In the genomic region with DNA sequence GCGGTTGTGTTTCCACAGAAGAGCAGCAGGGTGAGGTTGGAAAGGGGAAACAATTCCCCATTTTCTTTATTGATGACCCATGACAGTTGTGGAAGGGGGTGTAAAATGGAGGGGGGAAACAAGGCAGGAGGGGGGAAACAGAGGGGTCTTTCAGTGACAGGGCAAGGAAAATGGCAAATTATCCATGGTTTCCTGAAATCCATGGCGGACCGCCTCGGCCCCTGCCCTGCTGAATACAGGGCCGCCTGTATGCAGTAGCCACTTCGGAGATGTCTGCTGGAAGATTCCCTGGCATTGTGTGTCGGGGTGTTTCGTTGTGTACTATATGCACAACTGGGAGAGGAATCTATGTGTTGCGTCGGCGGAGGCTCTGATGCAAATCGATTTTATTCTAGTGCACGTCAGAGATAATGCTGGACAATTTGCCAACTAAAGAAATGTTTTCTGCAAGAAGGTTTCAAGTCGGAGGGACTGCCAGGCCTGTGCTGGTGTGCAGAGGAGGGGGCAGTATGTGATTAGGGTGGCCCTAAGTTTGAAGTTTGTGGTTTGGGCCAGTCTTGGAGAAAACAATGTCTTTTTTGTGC, we compare ENCODE assay signal across 34 mouse cellular contexts. TPM values are rescaled to one million over a fixed set of nuclear protein-coding genes. Genes with fewer than 3 reads are reported as not detected.
DNase-seq lines count a peak whose midpoint lies in the region; ATAC-seq lines count a peak whose summit lies in the region.
"Had no signal": no experiment of that assay in that cellular context is flagged by ENCODE, and none has a peak within 500 bp of the region (broad histone marks: within the 10 kb centered on the region; RNA-seq: fewer than 3 reads in every experiment).

No protein-coding gene starts in this region.

- no peaks in the 10 kb centered on the region for H3K9me3 ChIP-seq in hindbrain, embryonic 12.5 days (replicated peaks)
- no peaks in the 10 kb centered on the region for H3K9me3 ChIP-seq in hindbrain, embryonic 16.5 days (ENCODE audit: control insufficient read depth, low read length)
- H3K9me3 ChIP-seq in midbrain, embryonic 13.5 days = no peaks in the 10 kb centered on the region
- no peaks in the 10 kb centered on the region for H3K9me3 ChIP-seq in midbrain, embryonic 14.5 days (ENCODE audit: control insufficient read depth, low read length)
- no peaks in the 10 kb centered on the region for H3K9me3 ChIP-seq in neural tube, embryonic 12.5 days
- H3K9me3 ChIP-seq: embryonic facial prominence, embryonic 13.5 days; forebrain, embryonic 13.5 days had no signal

- no peaks in the 10 kb centered on the region for H3K36me3 ChIP-seq in hindbrain, embryonic 12.5 days
- no peaks in the 10 kb centered on the region for H3K36me3 ChIP-seq in hindbrain, embryonic 16.5 days (ENCODE audit: control insufficient read depth, insufficient read depth, low read length)
- H3K36me3 ChIP-seq in midbrain, embryonic 13.5 days = no peaks in the 10 kb centered on the region
- H3K36me3 ChIP-seq in midbrain, embryonic 14.5 days (ENCODE audit: control insufficient read depth, insufficient read depth, low read length) = no peaks in the 10 kb centered on the region
- H3K36me3 ChIP-seq in neural tube, embryonic 12.5 days = no peaks in the 10 kb centered on the region
- H3K36me3 ChIP-seq: embryonic facial prominence, embryonic 13.5 days had no signal

- H3K9ac ChIP-seq in hindbrain, embryonic 12.5 days = no peak overlapping the region
- H3K9ac ChIP-seq in hindbrain, embryonic 16.5 days (ENCODE audit: low read depth, low read length) = no peak overlapping the region; the same call in 1 of the 2 replicates
- no peak overlapping the region for H3K9ac ChIP-seq in midbrain, embryonic 13.5 days (replicated peaks)
- no peak overlapping the region for H3K9ac ChIP-seq in midbrain, embryonic 14.5 days (replicated peaks; ENCODE audit: low read length)
- H3K9ac ChIP-seq in neural tube, embryonic 12.5 days = no peak overlapping the region
- H3K9ac ChIP-seq: embryonic facial prominence, embryonic 13.5 days; forebrain, embryonic 13.5 days; liver, embryonic 14.5 days had no signal

- ATAC-seq in hindbrain, embryonic 12.5 days (ENCODE audit: low FRiP score) = no peak
- no peak for ATAC-seq in hindbrain, embryonic 16.5 days
- no peak for ATAC-seq in midbrain, embryonic 13.5 days
- no peak for ATAC-seq in midbrain, embryonic 14.5 days (ENCODE audit: low FRiP score, low TSS enrichment)
- ATAC-seq in neural tube, embryonic 12.5 days (ENCODE audit: low FRiP score, low read depth) = no peak
- ATAC-seq: forebrain, embryonic 13.5 days; intestine, postnatal 0 days had no signal

- H3K4me2 ChIP-seq in hindbrain, embryonic 12.5 days (replicated peaks) = peak overlapping the region; percentile 21; the same call in 1 of the 2 replicates
- no peak overlapping the region for H3K4me2 ChIP-seq in hindbrain, embryonic 16.5 days (ENCODE audit: low read length)
- H3K4me2 ChIP-seq in midbrain, embryonic 13.5 days (replicated peaks) = peak overlapping the region; percentile 23
- no peak overlapping the region; the same call in 1 of the 2 replicates for H3K4me2 ChIP-seq in midbrain, embryonic 14.5 days (ENCODE audit: low read length)
- H3K4me2 ChIP-seq in neural tube, embryonic 12.5 days (replicated peaks) = peak overlapping the region; percentile 30; the same call in 1 of the 2 replicates
- H3K4me2 ChIP-seq: embryonic facial prominence, embryonic 13.5 days; forebrain, embryonic 13.5 days; heart, embryonic 11.5 days had no signal

- H3K27me3 ChIP-seq in hindbrain, embryonic 12.5 days = peaks cover 96% of the 10 kb centered on the region
- peaks cover 84% of the 10 kb centered on the region for H3K27me3 ChIP-seq in hindbrain, embryonic 16.5 days (replicated peaks; ENCODE audit: control insufficient read depth, insufficient read depth, low read length)
- H3K27me3 ChIP-seq in midbrain, embryonic 13.5 days = peaks cover 95% of the 10 kb centered on the region
- H3K27me3 ChIP-seq in midbrain, embryonic 14.5 days (ENCODE audit: control insufficient read depth, insufficient read depth, low read length) = peaks cover 72% of the 10 kb centered on the region
- peaks cover 91% of the 10 kb centered on the region for H3K27me3 ChIP-seq in neural tube, embryonic 12.5 days (replicated peaks)

- DNase-seq in midbrain, embryonic 14.5 days = no peak
- DNase-seq in embryo, embryonic 11 days = peak; percentile 43
- DNase-seq in urinary bladder, adult 2 months (ENCODE audit: low spot score) = no peak
- DNase-seq: adrenal gland, postnatal 25 days; B cell, adult 2 months; cerebellum, adult 18-20 months; cerebellum, postnatal 10 days; gastrocnemius, postnatal 25 days; heart, adult 11 months; heart, postnatal 36 days; kidney, adult 9 months; kidney, postnatal 10 days; layer of hippocampus, postnatal 36 days; left cerebral cortex, postnatal 4 days; liver; lung, adult 2 months; lung, postnatal 10 days; right cerebral cortex, postnatal 25 days; thymus, adult 18-20 months; thymus, postnatal 36 days had no signal

- H3K27ac ChIP-seq in hindbrain, embryonic 12.5 days = peak overlapping the region; percentile 31; the same call in 1 of the 2 replicates
- no peak overlapping the region for H3K27ac ChIP-seq in hindbrain, embryonic 16.5 days (ENCODE audit: low read depth, low read length)
- no peak overlapping the region; the same call in 1 of the 2 replicates for H3K27ac ChIP-seq in midbrain, embryonic 13.5 days
- no peak overlapping the region for H3K27ac ChIP-seq in midbrain, embryonic 14.5 days (replicated peaks; ENCODE audit: low read depth, low read length)
- H3K27ac ChIP-seq in neural tube, embryonic 12.5 days = no peak overlapping the region
- H3K27ac ChIP-seq: embryonic facial prominence, embryonic 13.5 days; forebrain, embryonic 13.5 days; liver, embryonic 14.5 days; macrophage had no signal

- H3K4me1 ChIP-seq in hindbrain, embryonic 12.5 days = peaks cover 60% of the 10 kb centered on the region
- H3K4me1 ChIP-seq in hindbrain, embryonic 16.5 days (ENCODE audit: control insufficient read depth, insufficient read depth, low read depth, low read length) = peaks cover 20% of the 10 kb centered on the region
- H3K4me1 ChIP-seq in midbrain, embryonic 13.5 days (replicated peaks) = peaks cover 79% of the 10 kb centered on the region
- H3K4me1 ChIP-seq in midbrain, embryonic 14.5 days (ENCODE audit: control insufficient read depth, insufficient read depth, low read length) = peaks cover 36% of the 10 kb centered on the region
- peaks cover 47% of the 10 kb centered on the region for H3K4me1 ChIP-seq in neural tube, embryonic 12.5 days

- H3K4me3 ChIP-seq in hindbrain, embryonic 12.5 days = no peak overlapping the region
- H3K4me3 ChIP-seq in hindbrain, embryonic 16.5 days (ENCODE audit: low read length) = no peak overlapping the region
- no peak overlapping the region for H3K4me3 ChIP-seq in midbrain, embryonic 13.5 days (replicated peaks)
- H3K4me3 ChIP-seq in midbrain, embryonic 14.5 days (replicated peaks; ENCODE audit: low read depth, low read length) = no peak overlapping the region
- H3K4me3 ChIP-seq in neural tube, embryonic 12.5 days = no peak overlapping the region
- H3K4me3 ChIP-seq: embryonic facial prominence, embryonic 13.5 days; forebrain, embryonic 13.5 days; myocyte had no signal

- WGBS in hindbrain, embryonic 12.5 days = 6% methylated on average over 14 of the region's 14 CpGs
- WGBS in hindbrain, embryonic 16.5 days = 11% methylated on average over 14 of the region's 14 CpGs
- WGBS in midbrain, embryonic 13.5 days = 6% methylated on average over 14 of the region's 14 CpGs
- 3% methylated on average over 14 of the region's 14 CpGs for WGBS in midbrain, embryonic 14.5 days
- 3% methylated on average over 14 of the region's 14 CpGs for WGBS in neural tube, embryonic 12.5 days

RNA-seq across cellular contexts. Expression of a gene that starts 4.8 kb away (rescaled TPM):
- polyA plus RNA-seq in hindbrain, embryonic 12.5 days (2016; fragmentation: Nextera tagmentation; extraction: Ambion mirVana) = 18.2 and 21.7 TPM in 2 replicates
- 0.11 and 1.0 TPM in 2 replicates for polyA plus RNA-seq in hindbrain, embryonic 16.5 days (2015; fragmentation: Nextera tagmentation; extraction: Ambion mirVana)
- 12.0 and 15.8 TPM in 2 replicates for polyA plus RNA-seq in midbrain, embryonic 13.5 days (2015; fragmentation: Nextera tagmentation; extraction: Ambion mirVana)
- polyA plus RNA-seq in midbrain, embryonic 14.5 days (2014; fragmentation: Nextera tagmentation; extraction: Ambion mirVana) = 3.6 and 8.9 TPM in 2 replicates
- 36.5 and 39.9 TPM in 2 replicates for polyA plus RNA-seq in neural tube, embryonic 12.5 days (2016; fragmentation: Nextera tagmentation; extraction: Ambion mirVana)
- not detected in 2 replicates for polyA plus RNA-seq in urinary bladder, adult 2 months (2012; rRNA removed)
- polyA plus RNA-seq: heart, embryonic 16.5 days; intestine, postnatal 0 days; large intestine, adult 2 months; liver, embryonic 14.5 days; lung, adult 2 months; macrophage; myocyte; stomach, embryonic 16.5 days had no signal

RNA-seq across cellular contexts. Expression of a gene that starts 39.5 kb away (rescaled TPM):
- 72.3 and 90.1 TPM in 2 replicates for polyA plus RNA-seq in hindbrain, embryonic 12.5 days (2016; fragmentation: Nextera tagmentation; extraction: Ambion mirVana)
- 7.8 and 10.2 TPM in 2 replicates for polyA plus RNA-seq in hindbrain, embryonic 16.5 days (2015; fragmentation: Nextera tagmentation; extraction: Ambion mirVana)
- 7.4 and 8.0 TPM in 2 replicates for polyA plus RNA-seq in midbrain, embryonic 13.5 days (2015; fragmentation: Nextera tagmentation; extraction: Ambion mirVana)
- 10.2 and 11.2 TPM in 2 replicates for polyA plus RNA-seq in midbrain, embryonic 14.5 days (2014; fragmentation: Nextera tagmentation; extraction: Ambion mirVana)
- 38.1 and 42.3 TPM in 2 replicates for polyA plus RNA-seq in neural tube, embryonic 12.5 days (2016; fragmentation: Nextera tagmentation; extraction: Ambion mirVana)
- 329 and 402 TPM in 2 replicates for polyA plus RNA-seq in urinary bladder, adult 2 months (2012; rRNA removed)
- polyA plus RNA-seq: myocyte had no signal

Comparison
In these comparisons a context has a peak if more than half of its experiments do, and no peak if none do; other contexts are left out.
1. H3K4me2 ChIP-seq: peak in hindbrain, embryonic 12.5 days (single experiment), midbrain, embryonic 13.5 days (single experiment) and neural tube, embryonic 12.5 days (single experiment); none in hindbrain, embryonic 16.5 days (single experiment) and midbrain, embryonic 14.5 days (single experiment).